Mouse (Mus musculus) heart, postnatal 4 days (tissue): ENCODE data around the gene Mri1. TPM values are rescaled to one million over a fixed set of nuclear protein-coding genes. Genes with fewer than 3 reads are reported as not detected.

Experiments
- DNase-seq: peaks from one replicate; pipeline ENCODE4 v3.0.0; 2021
- total RNA-seq, 2 experiments: library from RNA; stranded (reverse); gene quantifications; 2 replicates each; pipeline ENCODE4 v1.2.3; 2021

Mri1 gene
- 10 to 100 TPM; 14.4 to 19.2 TPM for total RNA-seq

DNA sequence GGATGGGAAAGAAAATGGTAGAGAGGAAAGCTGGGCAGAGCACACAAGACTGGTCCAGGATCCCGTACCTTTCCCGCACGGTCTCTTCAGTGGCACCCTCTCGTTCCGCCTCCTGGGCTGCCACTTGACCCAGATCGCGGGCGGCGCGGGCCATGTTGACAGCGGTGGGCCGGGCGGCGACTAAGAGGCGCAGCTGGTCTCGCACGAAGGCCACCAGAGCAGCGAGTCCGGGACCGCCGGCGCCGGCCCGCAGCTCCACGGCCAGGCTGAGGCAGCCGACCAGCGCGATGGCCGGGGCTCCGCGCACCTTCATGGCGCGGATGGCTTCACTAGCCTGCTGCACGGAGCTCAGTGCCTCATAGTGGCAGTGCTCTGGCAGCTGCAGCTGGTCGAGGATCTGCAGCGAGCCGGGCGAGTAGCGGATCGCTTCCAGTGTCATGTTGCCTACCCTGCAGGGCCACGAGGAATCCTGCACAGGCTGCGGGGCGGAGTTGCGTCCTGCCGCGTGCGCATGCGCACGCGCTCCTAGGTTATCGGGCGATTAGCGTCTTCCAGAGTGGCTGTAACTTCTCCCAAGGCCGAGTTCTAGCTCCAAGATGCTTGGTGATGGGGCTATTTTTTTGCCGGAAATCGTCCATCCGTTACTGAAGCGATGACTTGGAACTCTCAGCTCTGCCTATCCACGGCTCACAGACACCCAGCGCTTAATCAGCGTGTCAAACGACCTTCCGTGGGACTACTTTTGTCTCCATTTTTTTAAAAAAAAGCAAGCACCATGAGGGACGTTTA, at the start of gene Mri1:
TSS of gene Mri1 (minus strand) at position 505 of the 789 bp plus-strand sequence.
- DNase-seq = peak; percentile 84

DNA sequence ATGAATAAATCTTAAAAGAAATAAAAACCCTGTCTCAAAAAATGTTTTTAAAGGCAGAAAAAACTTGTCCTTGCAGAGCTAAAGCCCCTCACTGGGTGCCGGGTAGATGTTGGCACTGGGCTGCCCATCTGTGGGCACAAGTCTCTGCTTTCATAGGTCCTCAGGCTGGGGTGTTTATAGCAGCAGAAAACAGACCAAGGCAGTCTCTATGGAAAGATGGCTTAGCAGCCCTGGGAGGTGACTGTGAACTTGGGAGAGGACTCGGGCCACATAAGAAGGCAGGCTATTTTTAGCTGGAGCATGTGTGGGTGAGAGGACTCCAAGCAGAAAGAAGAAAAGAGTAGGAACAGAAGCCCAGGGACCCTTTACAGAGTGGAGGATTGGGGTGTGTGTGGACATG, 46.8 kb upstream of the Mri1 start:
- peak; percentile 19 for DNase-seq

DNA sequence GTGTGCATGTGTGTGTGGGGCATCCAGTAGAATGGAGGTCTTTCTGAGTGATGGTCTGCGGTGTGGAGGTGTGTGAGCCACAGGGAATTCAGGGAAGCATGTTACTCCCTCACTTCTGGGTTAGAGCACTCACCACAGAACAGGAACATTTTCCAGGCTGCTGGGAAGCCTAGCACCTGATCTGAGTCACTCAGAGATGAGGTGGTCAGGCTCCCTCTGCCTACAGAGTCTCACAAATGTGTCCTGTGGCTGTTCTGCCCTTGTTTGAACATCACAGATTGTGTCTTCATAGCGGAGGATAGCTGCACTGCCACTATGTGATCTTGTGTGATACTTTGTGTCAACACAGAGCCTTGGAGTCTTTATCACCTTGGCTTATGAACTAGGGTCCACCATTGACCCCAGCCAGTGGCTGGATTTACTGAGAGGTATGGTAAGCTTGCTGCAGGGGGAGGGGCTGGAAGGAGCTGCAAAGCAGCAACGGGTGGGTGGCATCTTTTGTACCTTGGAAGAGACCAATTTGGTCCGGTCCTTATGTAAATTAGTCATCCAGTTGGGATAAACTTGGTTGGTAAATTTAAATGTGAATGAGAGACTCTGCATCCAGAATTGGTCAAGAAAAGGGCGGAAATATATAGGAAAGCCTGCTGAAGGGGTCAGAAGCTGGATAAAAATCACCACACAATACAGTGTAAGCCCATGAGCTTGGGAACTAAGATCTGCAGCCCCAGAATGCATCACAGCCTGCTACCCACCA, 40.1 kb upstream of the Mri1 start:
- DNase-seq = no peak

DNA sequence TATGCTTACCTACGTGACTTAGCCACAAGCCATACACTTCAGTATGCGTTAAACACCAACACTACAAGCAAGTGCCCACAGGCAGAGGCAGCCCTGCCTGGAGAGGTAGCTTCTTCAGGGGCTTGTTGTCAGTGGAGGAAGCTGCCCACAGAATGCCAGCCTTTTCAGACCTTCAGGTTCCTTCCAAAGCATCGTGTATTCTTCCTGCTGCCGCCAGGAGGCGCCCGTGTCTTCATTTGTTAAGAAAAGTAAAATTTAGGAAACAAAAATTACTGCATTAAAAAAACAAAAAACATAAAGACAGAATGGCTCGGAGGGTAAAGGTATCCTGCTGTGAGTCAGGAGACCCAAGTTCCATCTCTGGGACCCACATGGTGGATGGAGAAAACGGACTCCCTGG, 34.6 kb upstream of the Mri1 start:
- DNase-seq = peak; percentile 59

DNA sequence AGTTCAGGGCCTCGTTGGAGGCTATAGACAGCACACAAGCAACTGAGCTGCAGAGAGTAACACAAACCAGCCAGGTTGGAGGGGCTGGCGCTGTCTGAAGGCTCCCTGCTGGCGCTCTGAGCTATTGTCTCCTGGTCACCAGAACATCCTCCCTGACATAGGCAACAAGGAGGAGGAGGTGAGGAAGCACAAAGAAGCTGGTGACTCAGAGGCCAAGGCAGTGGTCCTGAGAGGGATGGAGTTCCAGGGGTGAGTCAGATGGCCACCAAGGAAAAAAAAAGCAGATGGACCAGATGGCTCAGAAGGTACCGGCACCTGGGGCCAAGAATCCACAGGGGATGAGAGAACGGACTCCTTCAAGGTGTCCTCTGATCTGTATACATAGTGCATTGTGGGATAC, 34.0 kb upstream of the Mri1 start:
- no peak for DNase-seq

DNA sequence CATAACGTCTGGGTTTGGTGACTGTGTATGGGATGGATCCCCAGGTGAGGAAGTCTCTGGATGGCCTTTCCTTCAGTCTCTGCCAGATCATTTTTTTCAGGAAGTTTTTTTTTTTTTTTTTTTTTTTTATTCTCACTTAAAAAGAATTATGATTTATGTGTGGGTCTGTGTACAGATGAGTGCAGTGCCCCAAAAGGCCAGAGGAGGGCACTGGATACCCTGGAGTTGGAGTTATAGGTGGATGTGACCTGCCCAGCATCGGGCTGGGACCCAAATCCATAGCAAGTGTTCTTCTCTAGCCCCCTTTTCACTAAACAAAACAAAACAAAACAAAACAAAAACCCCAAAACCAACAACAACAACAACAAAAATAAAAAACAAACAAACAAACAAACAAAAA, 31.8 kb upstream of the Mri1 start:
- DNase-seq = peak; percentile 26

DNA sequence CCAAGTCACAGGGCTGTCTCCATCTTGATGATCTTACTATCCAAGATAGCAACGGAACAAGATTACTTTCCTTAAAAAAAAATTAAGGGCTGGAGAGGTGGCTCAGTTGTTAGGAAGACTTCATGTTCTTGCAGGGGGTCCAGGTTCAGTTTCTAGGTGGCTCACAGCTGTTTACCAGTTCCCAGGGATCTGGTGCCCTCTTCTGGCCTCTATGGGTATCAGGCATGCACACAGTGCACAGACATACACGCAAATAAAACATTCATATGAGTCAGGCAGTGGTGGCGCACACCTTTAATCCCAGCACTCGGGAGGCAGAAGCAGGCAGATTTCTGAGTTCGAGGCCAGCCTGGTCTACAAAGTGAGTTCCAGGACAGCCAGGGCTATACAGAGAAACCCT, 28.5 kb upstream of the Mri1 start:
- DNase-seq = peak; percentile 60

DNA sequence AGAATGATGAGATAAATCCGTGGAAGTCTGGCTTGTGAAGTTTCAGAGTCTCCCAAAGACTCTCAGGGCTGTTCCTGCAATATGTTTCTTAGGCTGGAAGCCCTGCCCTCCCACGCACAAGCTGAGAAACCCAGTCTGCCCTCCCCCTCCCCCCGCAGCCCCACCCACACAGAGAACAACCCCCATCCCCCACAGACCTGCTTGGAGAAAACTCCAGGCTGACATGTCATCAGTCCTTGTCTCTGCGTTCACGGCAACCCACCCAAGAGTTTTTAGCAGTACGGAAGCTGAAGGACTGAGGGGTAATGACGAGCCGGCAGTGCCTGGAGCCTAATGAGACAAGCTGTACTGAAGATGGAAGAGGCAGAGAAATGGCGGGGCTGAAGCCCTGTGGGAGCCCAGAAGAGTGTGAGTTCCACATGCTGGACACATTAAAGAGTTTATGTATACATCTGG, 27.5 kb upstream of the Mri1 start:
- DNase-seq = peak; percentile 31

DNA sequence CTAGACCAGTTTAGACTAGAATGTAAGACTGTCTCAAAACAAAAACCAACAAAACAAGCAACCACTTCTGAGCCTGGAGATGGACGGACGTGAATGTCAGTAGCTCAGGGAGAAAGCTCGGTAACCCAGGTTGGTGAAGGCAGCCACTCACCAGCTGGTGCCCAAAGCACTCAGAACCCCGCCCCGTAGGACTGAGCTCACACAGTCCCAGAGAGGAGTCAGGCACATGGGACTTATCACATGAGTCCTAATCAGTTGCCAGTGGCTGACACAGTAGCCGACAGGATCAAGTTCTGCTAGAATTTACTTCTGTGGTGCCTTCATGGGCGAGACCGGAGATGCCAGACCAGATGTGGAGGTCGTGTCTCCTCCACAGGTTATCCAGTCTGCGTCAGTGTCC, 23.7 kb upstream of the Mri1 start:
- no peak for DNase-seq

DNA sequence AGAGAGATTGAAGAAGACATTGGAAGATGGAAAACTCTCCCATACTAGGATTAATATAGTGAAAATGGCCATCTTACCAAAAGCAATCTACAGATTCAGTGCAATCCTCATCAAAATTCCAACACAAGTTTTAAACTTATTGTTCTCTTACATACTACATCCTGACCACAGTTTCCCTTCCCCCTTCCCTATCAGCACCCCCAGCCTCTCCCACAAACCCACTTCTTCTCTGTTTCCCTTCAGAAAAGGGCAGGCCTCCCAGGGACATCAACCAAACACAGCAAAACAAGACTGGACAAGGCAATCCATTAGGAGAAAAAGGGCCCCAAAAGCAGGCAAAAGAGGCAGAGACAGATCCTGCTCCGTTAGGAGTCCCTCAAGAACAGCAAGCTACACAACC, 19.3 kb upstream of the Mri1 start:
- DNase-seq = no peak

DNA sequence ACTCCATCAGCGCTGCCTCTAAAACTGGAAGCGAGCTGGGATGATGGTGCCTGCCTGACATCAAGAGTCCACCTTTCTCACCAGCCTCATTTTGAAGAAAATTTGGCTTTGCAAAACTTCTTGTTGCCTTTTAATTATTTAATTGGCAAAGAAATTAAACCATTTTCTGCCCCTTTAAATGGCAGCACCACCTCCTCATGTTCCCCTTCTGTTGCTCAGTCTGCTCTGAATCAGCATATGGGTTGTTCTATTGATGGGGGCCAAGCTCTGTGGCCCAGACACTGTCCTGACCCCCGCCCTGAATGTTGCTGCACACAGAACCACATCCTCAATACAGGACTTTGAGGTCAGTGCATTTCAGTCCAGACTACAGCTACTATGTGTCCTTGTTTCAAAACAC, 16.8 kb upstream of the Mri1 start:
- no peak for DNase-seq

DNA sequence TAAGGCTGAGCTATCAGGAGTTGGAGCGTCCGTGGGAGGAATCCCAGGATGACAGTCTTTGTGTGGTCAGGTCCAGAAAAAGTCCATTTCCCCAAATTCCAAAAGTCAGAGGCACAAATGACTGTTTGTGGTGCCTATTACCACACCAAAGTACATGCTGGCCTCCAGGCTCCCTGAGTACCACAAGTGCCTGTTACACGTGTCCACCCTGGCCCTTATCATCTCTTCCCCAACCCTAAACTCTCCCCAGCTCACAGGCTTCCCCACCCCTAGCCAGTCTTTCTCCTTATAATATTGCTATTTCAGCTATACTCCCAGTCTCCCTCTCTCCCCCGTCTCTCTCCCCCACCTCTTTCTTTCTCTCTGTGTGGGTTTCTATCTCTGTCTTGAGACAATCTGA, 15.2 kb upstream of the Mri1 start:
- DNase-seq = no peak

DNA sequence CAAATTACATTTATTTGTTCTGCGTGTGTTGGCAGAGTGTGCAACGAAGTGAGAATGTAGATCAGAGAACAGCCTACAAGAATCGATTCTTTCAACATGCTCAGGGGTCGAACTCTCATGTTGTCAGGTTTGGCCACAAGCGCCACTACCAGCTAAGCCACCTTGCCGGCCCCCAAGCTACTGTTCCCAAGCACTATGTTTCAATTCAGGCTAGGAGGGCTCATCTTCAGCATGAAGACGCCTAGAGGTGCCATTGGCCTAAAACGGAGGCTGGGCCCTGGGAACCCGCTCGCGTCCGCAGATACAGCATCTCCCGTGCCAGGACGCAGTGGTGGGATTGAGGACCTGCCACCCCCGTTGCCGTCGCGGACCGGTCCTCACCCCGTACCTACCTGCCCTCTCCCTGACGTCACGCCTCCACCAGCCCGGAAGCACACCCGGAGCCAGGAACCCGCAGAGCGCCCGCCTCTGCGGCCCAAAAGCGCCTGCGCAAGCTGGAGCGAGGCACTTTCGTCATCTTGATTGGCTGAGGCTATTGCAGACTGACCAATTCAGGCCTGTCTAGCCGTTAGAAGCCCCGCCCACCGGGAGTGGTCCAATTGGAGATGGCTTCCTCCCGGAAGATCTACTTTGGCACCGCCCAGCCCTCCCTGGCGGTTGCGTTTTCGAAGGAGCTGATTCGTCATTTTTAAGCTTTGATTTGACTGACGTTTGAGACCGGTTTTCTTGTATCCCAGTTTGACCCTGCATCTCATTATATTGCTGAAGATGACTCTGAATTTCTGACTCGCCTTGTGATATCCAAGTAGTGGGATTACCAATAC, 13.0 kb upstream of the Mri1 start, which contains the start of gene Ccdc130:
TSS of gene Ccdc130 (minus strand) at position 431 of the 824 bp plus-strand sequence.
- peak; percentile 100 for DNase-seq

DNA sequence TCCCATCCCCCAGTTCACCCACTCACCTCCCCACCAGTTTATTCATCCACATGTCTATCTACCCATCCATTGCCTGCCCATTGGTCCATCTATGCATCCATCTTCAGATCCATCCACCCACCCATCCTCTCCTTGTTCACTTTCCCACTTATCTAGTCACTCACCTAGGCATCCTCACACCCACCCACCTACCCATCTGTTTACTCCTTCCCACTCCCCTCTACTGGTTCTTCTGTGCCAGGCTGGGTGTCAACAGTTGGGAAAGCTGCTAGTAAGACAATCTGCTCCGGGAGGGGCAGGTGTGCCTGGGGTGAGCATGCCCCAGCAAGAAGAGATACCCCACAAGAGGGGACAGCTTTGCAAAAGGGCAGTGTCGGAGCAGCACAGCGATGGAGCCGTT, 4.0 kb upstream of the Mri1 start:
- DNase-seq = no peak

DNA sequence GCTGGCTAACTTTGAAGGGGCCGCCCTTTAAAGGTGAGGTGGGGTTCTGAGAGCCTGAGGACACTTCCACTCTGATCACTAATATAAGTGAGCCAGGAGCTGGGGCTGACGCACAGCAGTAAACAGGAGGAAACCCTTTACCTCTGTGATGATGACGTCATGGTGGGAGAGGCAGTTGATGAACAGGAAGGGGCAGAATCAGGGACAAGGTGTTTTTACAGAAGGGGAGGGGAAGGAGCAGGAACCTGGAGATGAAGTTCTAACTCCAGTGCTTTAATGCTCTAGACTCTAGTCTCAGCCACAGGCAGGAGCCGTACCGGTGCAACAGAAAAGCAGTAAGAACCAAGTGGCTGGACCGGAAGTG, 686 bp downstream of the Mri1 start:
- no peak for DNase-seq

DNA sequence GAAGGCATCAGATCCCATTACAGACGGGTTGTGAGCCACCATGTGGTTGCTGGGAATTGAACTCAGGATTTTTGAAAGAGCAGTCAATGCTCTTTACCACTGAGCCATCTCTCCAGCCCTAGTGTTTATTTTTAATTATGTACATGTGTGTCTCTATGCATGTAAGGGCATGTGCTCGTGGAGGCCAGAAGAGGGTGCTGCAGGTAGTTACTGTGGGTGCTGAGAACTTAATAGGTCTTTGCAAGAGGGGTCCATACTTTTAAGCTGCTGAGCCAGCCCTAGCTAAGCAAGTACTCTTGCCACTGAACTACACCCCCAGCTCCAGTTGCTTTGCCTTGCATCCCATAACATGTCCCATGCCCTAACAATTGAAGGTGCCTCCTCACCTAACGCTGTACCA, 1.3 kb downstream of the Mri1 start:
- DNase-seq = no peak

DNA sequence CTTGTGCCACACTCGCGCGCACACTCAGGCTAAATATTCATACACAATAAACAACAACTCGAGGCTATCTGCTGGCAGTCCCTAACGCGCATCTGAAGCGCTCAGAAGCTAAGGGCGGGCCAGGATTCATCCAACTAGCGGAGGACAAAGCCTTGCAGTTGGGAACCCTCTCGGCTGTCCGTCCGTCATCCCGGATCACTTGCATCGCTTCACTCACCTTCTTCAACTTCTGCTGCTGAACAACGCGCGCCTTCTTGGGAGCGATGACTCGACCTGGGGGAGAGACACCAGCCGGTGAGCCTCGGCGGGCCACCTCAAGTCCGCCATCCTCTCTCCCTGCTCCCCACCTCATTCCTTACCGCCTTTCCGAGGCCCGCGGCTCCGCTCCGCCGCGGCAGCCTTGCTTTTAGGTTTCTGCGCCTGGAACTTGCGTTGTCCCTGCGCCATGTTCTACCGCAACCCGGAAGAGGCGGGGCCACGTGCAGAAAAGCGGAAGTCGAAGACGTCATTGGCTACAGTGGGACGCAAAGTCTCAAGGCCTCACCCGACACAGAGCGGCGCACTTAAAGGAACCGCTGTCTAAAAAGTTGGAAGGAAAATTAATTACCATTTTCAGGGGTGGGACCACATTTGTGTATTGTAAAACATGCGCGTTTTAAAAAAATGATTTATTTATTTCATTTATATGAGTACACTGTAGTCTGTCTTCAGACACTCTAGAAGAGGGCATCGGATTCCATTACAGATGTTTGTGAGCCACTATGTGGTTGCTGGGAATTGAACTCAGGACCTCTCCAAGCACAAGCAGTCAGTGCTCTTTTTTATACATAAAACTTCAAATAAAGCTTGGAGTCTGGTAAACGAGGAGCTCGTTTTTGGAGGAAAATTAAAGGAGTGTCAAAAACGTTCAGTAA, 7.6 kb downstream of the Mri1 start, which contains the start of gene D8Ertd738e:
TSS of gene D8Ertd738e (minus strand) at position 463 of the 914 bp plus-strand sequence.
- DNase-seq = peak; percentile 87

DNA sequence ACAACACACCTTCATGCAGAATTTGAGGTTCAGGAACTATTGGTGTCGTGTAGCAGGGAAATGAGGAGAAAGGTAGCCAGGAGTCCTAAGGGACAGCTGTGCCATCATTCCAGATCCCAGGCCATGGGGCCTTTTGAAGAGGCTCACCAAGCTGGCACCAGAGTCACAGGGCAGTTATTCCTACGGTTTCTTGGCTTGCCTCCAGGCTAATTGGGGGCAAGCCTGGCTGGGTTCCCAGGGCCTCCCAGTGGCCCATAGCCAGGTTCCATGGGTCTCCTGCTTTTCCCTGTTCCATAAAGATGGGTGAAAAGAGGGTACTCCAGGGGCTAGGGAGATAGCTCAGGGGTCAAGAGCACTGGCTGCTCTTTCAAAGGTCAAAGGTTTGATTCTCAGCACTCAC, 15.3 kb downstream of the Mri1 start:
- peak; percentile 64 for DNase-seq

DNA sequence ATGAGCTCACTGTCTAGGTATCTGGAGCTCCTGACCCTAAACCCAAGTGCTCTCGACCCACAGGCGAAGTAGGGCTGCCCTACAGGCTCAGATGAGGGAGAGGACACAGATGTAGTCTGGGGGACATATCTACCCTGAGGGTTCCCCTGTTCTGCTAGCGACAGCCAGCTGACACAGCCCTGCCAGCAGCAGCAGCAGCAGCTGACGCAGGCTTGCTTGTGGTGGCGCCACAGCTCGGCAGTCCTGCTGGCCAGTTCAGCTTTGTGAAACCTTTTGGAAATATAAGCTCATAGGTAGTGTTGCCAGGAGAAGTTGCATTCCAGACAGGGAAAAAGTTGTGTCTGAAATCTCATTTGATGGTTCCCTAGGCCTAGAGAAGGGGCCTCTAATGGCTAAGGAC, 16.0 kb downstream of the Mri1 start:
- DNase-seq = no peak

DNA sequence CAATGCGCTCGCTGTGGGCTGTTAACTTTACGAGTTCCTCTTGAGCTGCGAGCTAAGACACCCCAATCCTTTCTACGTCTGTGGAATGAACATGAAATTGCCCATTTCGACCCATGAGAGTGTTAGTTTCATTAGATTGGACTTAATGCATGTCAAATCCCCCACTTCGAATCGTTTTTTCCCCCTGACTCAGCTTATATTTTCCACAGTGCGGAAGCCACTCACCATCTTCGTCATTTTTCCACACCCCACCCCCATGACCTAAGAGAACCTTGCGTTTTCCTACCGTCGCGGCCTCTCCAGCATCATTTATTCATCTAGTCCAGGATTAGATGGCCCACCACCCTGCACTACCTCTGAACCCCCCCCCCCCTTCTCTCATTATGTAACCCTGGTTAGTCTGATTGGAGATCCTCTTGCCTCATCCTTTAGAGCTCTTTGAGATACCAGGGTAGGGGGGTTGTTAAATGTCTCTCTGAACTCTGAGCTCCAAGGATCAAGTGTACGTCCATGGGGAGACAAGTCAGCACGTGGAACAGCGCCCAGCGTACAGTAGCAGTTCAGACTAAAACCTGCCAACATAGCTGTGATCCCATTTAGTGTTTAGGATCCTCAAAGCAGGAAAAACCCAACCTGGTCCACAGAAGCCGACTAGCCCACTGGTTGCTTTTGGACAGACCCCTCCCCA, 19.4 kb downstream of the Mri1 start:
- no peak for DNase-seq

DNA sequence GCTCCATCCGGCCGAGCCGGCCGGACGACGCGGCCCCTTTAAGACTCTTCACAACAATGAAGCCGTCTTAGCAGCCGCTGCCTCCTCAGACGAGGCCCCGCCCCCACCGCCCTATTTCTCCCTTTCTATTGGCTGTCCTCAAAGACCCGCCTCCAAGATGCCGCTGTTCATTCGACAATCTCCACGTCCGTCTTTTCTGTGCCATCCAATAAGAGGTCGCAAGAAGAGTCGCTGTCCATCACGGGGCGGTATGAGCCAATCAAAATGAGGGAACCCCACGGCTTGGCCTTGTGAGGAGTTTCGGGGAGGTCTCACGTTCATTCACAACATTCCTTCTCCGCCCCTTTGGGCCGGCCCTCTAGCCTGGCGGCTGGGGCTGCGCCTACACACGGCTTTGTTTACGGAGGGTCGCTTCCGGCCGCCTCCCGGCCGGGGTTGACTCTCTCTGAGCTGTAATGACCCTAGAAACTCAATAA, 20.1 kb downstream of the Mri1 start, which contains the start of gene Zswim4:
TSS of gene Zswim4 (minus strand) at position 58 of the 476 bp plus-strand sequence.
- peak; percentile 98 for DNase-seq
